Mouse (Mus musculus) natural killer cell, adult 2 months (primary cell): ENCODE measurements around the gene Fgfr1op2.
A peak's percentile ranks its signal among the peaks of the same experiment; 100 is the strongest.

Source experiments
- DNase-seq, 2 experiments: peaks; one replicate each; pipeline ENCODE4 v3.0.0; 2022; ENCODE audit warnings: low spot score in 2 of 2

Fgfr1op2 gene

GRCm38 (mm10) chr6:146603651-146604050, 26.6 kb downstream of the Fgfr1op2 start:
- no peak for DNase-seq

GRCm38 (mm10) chr6:146611385-146611784, 34.4 kb downstream of the Fgfr1op2 start:
- DNase-seq: no peak

GRCm38 (mm10) chr6:146611897-146612296, 34.9 kb downstream of the Fgfr1op2 start:
- no peak for DNase-seq

- no peak for DNase-seq
These were observed 35.7 kb downstream of the Fgfr1op2 start for GRCm38 (mm10) chr6:146612736-146613135.

- no peak for DNase-seq
These were observed 36.9 kb downstream of the Fgfr1op2 start for GRCm38 (mm10) chr6:146613907-146614306.

- no peak for DNase-seq
These were observed 37.5 kb downstream of the Fgfr1op2 start for GRCm38 (mm10) chr6:146614541-146614940.

- no peak for DNase-seq
These were observed 38.9 kb downstream of the Fgfr1op2 start for GRCm38 (mm10) chr6:146615891-146616290.

- no peak for DNase-seq
These were observed 39.7 kb downstream of the Fgfr1op2 start for GRCm38 (mm10) chr6:146616670-146617069.

- no peak for DNase-seq
These were observed 51.1 kb downstream of the Fgfr1op2 start for GRCm38 (mm10) chr6:146628123-146628522.

- DNase-seq: no peak
These were observed 53.1 kb downstream of the Fgfr1op2 start for GRCm38 (mm10) chr6:146629781-146630756.

- DNase-seq: no peak
These were observed 54.0 kb downstream of the Fgfr1op2 start for GRCm38 (mm10) chr6:146630961-146631360.

- no peak for DNase-seq
These were observed 54.8 kb downstream of the Fgfr1op2 start for GRCm38 (mm10) chr6:146631847-146632246.

GRCm38 (mm10) chr6:146632403-146632802, 55.4 kb downstream of the Fgfr1op2 start:
- DNase-seq: no peak

- no peak for DNase-seq
These were observed 56.1 kb downstream of the Fgfr1op2 start for GRCm38 (mm10) chr6:146633097-146633496.

GRCm38 (mm10) chr6:146633629-146634014, 56.6 kb downstream of the Fgfr1op2 start:
- no peak for DNase-seq

- DNase-seq: peak; percentile 48 to 66
These were observed 57.2 kb downstream of the Fgfr1op2 start for GRCm38 (mm10) chr6:146634015-146634722.

GRCm38 (mm10) chr6:146634759-146635606, 58.0 kb downstream of the Fgfr1op2 start:
- no peak for DNase-seq

GRCm38 (mm10) chr6:146636482-146636881, 59.5 kb downstream of the Fgfr1op2 start:
- no peak for DNase-seq

GRCm38 (mm10) chr6:146640068-146640965, 63.3 kb downstream of the Fgfr1op2 start:
- no peak for DNase-seq

- no peak for DNase-seq
These were observed 64.0 kb downstream of the Fgfr1op2 start for GRCm38 (mm10) chr6:146640991-146641390.
